Mouse (Mus musculus): Measurements from ENCODE around the gene Ntn3. TPM values are rescaled to one million over a fixed set of nuclear protein-coding genes. Genes with fewer than 3 reads are reported as not detected.

Ntn3 gene
- polyA plus RNA-seq, 1 experiment: 0.37 TPM

- 92% methylated on average over 4 of the region's 4 CpGs for WGBS
- Histone ChIP-seq H3K27ac (ENCODE audit: control insufficient read depth, insufficient read depth, low read depth, low read length, poor library complexity) (no peak overlapping the region), H3K4me3 (replicated peaks; ENCODE audit: control insufficient read depth, low read depth, low read length) (no peak overlapping the region), H3K4me1 (ENCODE audit: control insufficient read depth, insufficient read depth, low read length) (no peaks in the 10 kb centered on the region)
- TF ChIP-seq POLR2A (IDR thresholded peaks at IDR 0.05; ENCODE audit: borderline replicate concordance, control insufficient read depth, low read depth, low read length) (no peak), CTCF (IDR thresholded peaks at IDR 0.05; ENCODE audit: control insufficient read depth, insufficient read depth, low read length) (peak; percentile 66)
Measured at GRCm38 (mm10) chr17:24243311-24243969, 34.1 kb upstream of the Ntn3 start.

GRCm38 (mm10) chr17:24236921-24237320 lies 27.6 kb upstream of the Ntn3 start:
- TF ChIP-seq POLR2A (IDR thresholded peaks at IDR 0.05; ENCODE audit: borderline replicate concordance, control insufficient read depth, low read depth, low read length): no peak
- TF ChIP-seq CTCF (IDR thresholded peaks at IDR 0.05; ENCODE audit: control insufficient read depth, insufficient read depth, low read length): no peak
- H3K4me3 ChIP-seq (replicated peaks; ENCODE audit: control insufficient read depth, low read depth, low read length): no peak overlapping the region
- 95% methylated on average over 7 of the region's 7 CpGs for WGBS
- no peak overlapping the region for H3K27ac ChIP-seq (ENCODE audit: control insufficient read depth, insufficient read depth, low read depth, low read length, poor library complexity)
- no peaks in the 10 kb centered on the region for H3K4me1 ChIP-seq (ENCODE audit: control insufficient read depth, insufficient read depth, low read length)

- Histone ChIP-seq H3K27ac (ENCODE audit: control insufficient read depth, insufficient read depth, low read depth, low read length, poor library complexity) (no peak overlapping the region), H3K4me3 (replicated peaks; ENCODE audit: control insufficient read depth, low read depth, low read length) (no peak overlapping the region), H3K4me1 (ENCODE audit: control insufficient read depth, insufficient read depth, low read length) (no peaks in the 10 kb centered on the region)
- TF ChIP-seq POLR2A (IDR thresholded peaks at IDR 0.05; ENCODE audit: borderline replicate concordance, control insufficient read depth, low read depth, low read length) (no peak), CTCF (IDR thresholded peaks at IDR 0.05; ENCODE audit: control insufficient read depth, insufficient read depth, low read length) (no peak)
- 97% methylated on average over 1 of the region's 1 CpGs for WGBS
Measured at GRCm38 (mm10) chr17:24236479-24236878, 27.1 kb upstream of the Ntn3 start.

- H3K27ac ChIP-seq (ENCODE audit: control insufficient read depth, insufficient read depth, low read depth, low read length, poor library complexity): no peak overlapping the region
- 93% methylated on average over 7 of the region's 7 CpGs for WGBS
- H3K4me1 ChIP-seq (ENCODE audit: control insufficient read depth, insufficient read depth, low read length): no peaks in the 10 kb centered on the region; the same call in 1 of the 2 replicates
- TF ChIP-seq POLR2A (IDR thresholded peaks at IDR 0.05; ENCODE audit: borderline replicate concordance, control insufficient read depth, low read depth, low read length) (no peak), CTCF (IDR thresholded peaks at IDR 0.05; ENCODE audit: control insufficient read depth, insufficient read depth, low read length) (no peak)
- H3K4me3 ChIP-seq (replicated peaks; ENCODE audit: control insufficient read depth, low read depth, low read length): no peak overlapping the region
Measured at GRCm38 (mm10) chr17:24227941-24228340, 18.6 kb upstream of the Ntn3 start.

GRCm38 (mm10) chr17:24226721-24227120 lies 17.4 kb upstream of the Ntn3 start:
- 95% methylated on average over 8 of the region's 8 CpGs for WGBS
- Histone ChIP-seq H3K4me1 (ENCODE audit: control insufficient read depth, insufficient read depth, low read length) (no peaks in the 10 kb centered on the region; the same call in 1 of the 2 replicates), H3K27ac (ENCODE audit: control insufficient read depth, insufficient read depth, low read depth, low read length, poor library complexity) (peak overlapping the region; percentile 53), H3K4me3 (replicated peaks; ENCODE audit: control insufficient read depth, low read depth, low read length) (no peak overlapping the region)
- TF ChIP-seq POLR2A (IDR thresholded peaks at IDR 0.05; ENCODE audit: borderline replicate concordance, control insufficient read depth, low read depth, low read length): no peak
- no peak for TF ChIP-seq CTCF (IDR thresholded peaks at IDR 0.05; ENCODE audit: control insufficient read depth, insufficient read depth, low read length)

- H3K27ac ChIP-seq (ENCODE audit: control insufficient read depth, insufficient read depth, low read depth, low read length, poor library complexity): peak overlapping the region; percentile 53
- no peak for TF ChIP-seq POLR2A (IDR thresholded peaks at IDR 0.05; ENCODE audit: borderline replicate concordance, control insufficient read depth, low read depth, low read length)
- no peak for TF ChIP-seq CTCF (IDR thresholded peaks at IDR 0.05; ENCODE audit: control insufficient read depth, insufficient read depth, low read length)
- no peak overlapping the region for H3K4me3 ChIP-seq (replicated peaks; ENCODE audit: control insufficient read depth, low read depth, low read length)
- WGBS: 66% methylated on average over 5 of the region's 5 CpGs
- no peaks in the 10 kb centered on the region; the same call in 1 of the 2 replicates for H3K4me1 ChIP-seq (ENCODE audit: control insufficient read depth, insufficient read depth, low read length)
Measured at GRCm38 (mm10) chr17:24225851-24226250, 16.5 kb upstream of the Ntn3 start.

GRCm38 (mm10) chr17:24224741-24225140 lies 15.4 kb upstream of the Ntn3 start:
- Histone ChIP-seq H3K4me1 (ENCODE audit: control insufficient read depth, insufficient read depth, low read length) (no peaks in the 10 kb centered on the region; the same call in 1 of the 2 replicates), H3K4me3 (replicated peaks; ENCODE audit: control insufficient read depth, low read depth, low read length) (no peak overlapping the region), H3K27ac (ENCODE audit: control insufficient read depth, insufficient read depth, low read depth, low read length, poor library complexity) (no peak overlapping the region)
- no peak for TF ChIP-seq CTCF (IDR thresholded peaks at IDR 0.05; ENCODE audit: control insufficient read depth, insufficient read depth, low read length)
- TF ChIP-seq POLR2A (IDR thresholded peaks at IDR 0.05; ENCODE audit: borderline replicate concordance, control insufficient read depth, low read depth, low read length): no peak
- WGBS: 89% methylated on average over 10 of the region's 10 CpGs

GRCm38 (mm10) chr17:24223513-24223912 lies 14.2 kb upstream of the Ntn3 start:
- TF ChIP-seq CTCF (IDR thresholded peaks at IDR 0.05; ENCODE audit: control insufficient read depth, insufficient read depth, low read length) (no peak), POLR2A (IDR thresholded peaks at IDR 0.05; ENCODE audit: borderline replicate concordance, control insufficient read depth, low read depth, low read length) (no peak)
- no peaks in the 10 kb centered on the region; the same call in 1 of the 2 replicates for H3K4me1 ChIP-seq (ENCODE audit: control insufficient read depth, insufficient read depth, low read length)
- no peak overlapping the region for H3K4me3 ChIP-seq (replicated peaks; ENCODE audit: control insufficient read depth, low read depth, low read length)
- H3K27ac ChIP-seq (ENCODE audit: control insufficient read depth, insufficient read depth, low read depth, low read length, poor library complexity): no peak overlapping the region
- 93% methylated on average over 5 of the region's 5 CpGs for WGBS
